28 mouse cellular contexts compared by ENCODE assay signal in genomic region chr13:36383236-36383635, GRCm38 (mm10).
"Had no signal": no experiment of that assay in that cellular context is flagged by ENCODE, and none has a peak within 500 bp of the region (broad histone marks: within the 10 kb centered on the region; RNA-seq: fewer than 3 reads in every experiment).

No protein-coding gene starts in this region.

- H3K4me2 ChIP-seq: embryonic facial prominence, embryonic 12.5 days; embryonic facial prominence, embryonic 13.5 days; embryonic facial prominence, embryonic 15.5 days; forebrain, embryonic 12.5 days; forebrain, embryonic 13.5 days; forebrain, embryonic 15.5 days had no signal

- H3K9me3 ChIP-seq: embryonic facial prominence, embryonic 10.5 days; embryonic facial prominence, embryonic 12.5 days; embryonic facial prominence, embryonic 13.5 days; embryonic facial prominence, embryonic 15.5 days; forebrain, embryonic 10.5 days; forebrain, embryonic 12.5 days; forebrain, embryonic 13.5 days; forebrain, embryonic 15.5 days had no signal

- H3K9ac ChIP-seq: embryonic facial prominence, embryonic 12.5 days; embryonic facial prominence, embryonic 13.5 days; embryonic facial prominence, embryonic 15.5 days; forebrain, embryonic 12.5 days; forebrain, embryonic 13.5 days; forebrain, embryonic 15.5 days; forebrain, postnatal 0 days had no signal

- H3K4me1 ChIP-seq: embryonic facial prominence, embryonic 10.5 days; embryonic facial prominence, embryonic 12.5 days; embryonic facial prominence, embryonic 13.5 days; embryonic facial prominence, embryonic 15.5 days; forebrain, embryonic 10.5 days; forebrain, embryonic 12.5 days; forebrain, embryonic 13.5 days; forebrain, embryonic 15.5 days had no signal

- DNase-seq: cerebellum, adult 18-20 months; cerebellum, adult 2 months; cerebellum, adult 8-10 months; cerebellum, adult 9-10 months; cerebellum, adult 9-11 months; cerebellum, postnatal 10 days; cerebellum, postnatal 14 days; cerebellum, postnatal 25 days; cerebellum, postnatal 36 days; embryo, embryonic 11 days; forebrain, postnatal 0 days; gastrocnemius, adult 2 months; gastrocnemius, postnatal 10 days; gastrocnemius, postnatal 14 days; gastrocnemius, postnatal 25 days; gastrocnemius, postnatal 36 days; heart, adult 11 months had no signal

- H3K36me3 ChIP-seq: embryonic facial prominence, embryonic 10.5 days; embryonic facial prominence, embryonic 12.5 days; embryonic facial prominence, embryonic 13.5 days; embryonic facial prominence, embryonic 15.5 days; forebrain, embryonic 10.5 days; forebrain, embryonic 12.5 days; forebrain, embryonic 15.5 days had no signal

- H3K27me3 ChIP-seq: embryonic facial prominence, embryonic 12.5 days; embryonic facial prominence, embryonic 13.5 days; embryonic facial prominence, embryonic 15.5 days; forebrain, embryonic 12.5 days; forebrain, embryonic 13.5 days; forebrain, embryonic 15.5 days had no signal

- ATAC-seq: forebrain, embryonic 13.5 days; forebrain, embryonic 14.5 days; forebrain, embryonic 15.5 days; forebrain, embryonic 16.5 days; forebrain, postnatal 0 days had no signal

- H3K4me3 ChIP-seq: embryonic facial prominence, embryonic 10.5 days; embryonic facial prominence, embryonic 12.5 days; embryonic facial prominence, embryonic 13.5 days; embryonic facial prominence, embryonic 15.5 days; erythroblast, embryonic 14.5 days; forebrain, embryonic 10.5 days; forebrain, embryonic 12.5 days; forebrain, embryonic 13.5 days; forebrain, embryonic 15.5 days; gastrocnemius, adult 2 months had no signal

- H3K27ac ChIP-seq: embryonic facial prominence, embryonic 10.5 days; embryonic facial prominence, embryonic 12.5 days; embryonic facial prominence, embryonic 13.5 days; embryonic facial prominence, embryonic 15.5 days; forebrain, embryonic 10.5 days; forebrain, embryonic 12.5 days; forebrain, embryonic 13.5 days; forebrain, embryonic 15.5 days; gastrocnemius, adult 2 months had no signal
